Comparison of ENCODE assay signal across 30 mouse cellular contexts in the genomic region with DNA sequence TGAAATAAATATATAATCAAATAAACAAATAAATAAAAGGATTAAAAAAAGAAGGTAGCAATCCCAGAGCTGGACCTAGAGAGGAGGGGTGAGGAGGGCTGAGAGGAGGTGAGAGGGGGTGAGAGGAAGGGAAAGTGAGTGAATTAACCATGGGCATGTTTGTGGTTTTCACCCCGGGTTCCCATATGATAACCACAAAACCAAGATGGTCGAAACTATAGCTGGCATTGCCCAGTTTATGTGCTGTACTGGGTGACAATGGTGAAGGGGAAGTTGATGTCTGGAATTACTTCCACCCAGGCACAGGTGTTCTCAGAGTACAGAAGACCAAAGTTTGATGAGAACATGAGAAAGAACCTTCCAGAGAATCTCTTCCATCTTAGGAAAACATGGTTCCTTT.
"Had no signal": no experiment of that assay in that cellular context is flagged by ENCODE, and none has a peak within 500 bp of the region (broad histone marks: within the 10 kb centered on the region; RNA-seq: fewer than 3 reads in every experiment).

No protein-coding gene starts in this region.

- DNase-seq: gastrocnemius, adult 2 months; gastrocnemius, postnatal 10 days; gastrocnemius, postnatal 25 days; heart, adult 2 months; heart, postnatal 14 days; heart, postnatal 36 days; kidney, adult 11 months; kidney, adult 2 months; kidney, adult 9 months; kidney, postnatal 14 days; kidney, postnatal 36 days; layer of hippocampus, adult 9-11 months; layer of hippocampus, postnatal 36 days; liver; liver, embryonic 13.5 days had no signal

- H3K27me3 ChIP-seq: heart, embryonic 13.5 days; heart, embryonic 15.5 days; hindbrain, embryonic 12.5 days; intestine, embryonic 15.5 days; kidney, embryonic 15.5 days; limb, embryonic 12.5 days; liver, embryonic 13.5 days; liver, embryonic 15.5 days had no signal

- ATAC-seq: hindbrain, embryonic 16.5 days; inflammation-experienced regulatory T-cells, adult 6 months; intestine, embryonic 15.5 days had no signal

- H3K4me2 ChIP-seq: heart, embryonic 11.5 days; heart, embryonic 13.5 days; heart, embryonic 15.5 days; hindbrain, embryonic 12.5 days; hindbrain, embryonic 14.5 days; intestine, embryonic 15.5 days; kidney, embryonic 15.5 days; limb, embryonic 12.5 days; liver, embryonic 11.5 days; liver, embryonic 13.5 days; liver, embryonic 15.5 days had no signal

- H3K4me1 ChIP-seq: hindbrain, embryonic 10.5 days; hindbrain, embryonic 12.5 days; intestine, embryonic 15.5 days; kidney, embryonic 15.5 days; limb, embryonic 10.5 days; limb, embryonic 12.5 days; liver, embryonic 13.5 days; liver, embryonic 15.5 days had no signal

- H3K9ac ChIP-seq: heart, embryonic 13.5 days; heart, embryonic 15.5 days; hindbrain, embryonic 12.5 days; hindbrain, embryonic 14.5 days; intestine, embryonic 15.5 days; kidney, embryonic 15.5 days; limb, embryonic 12.5 days; liver, embryonic 13.5 days; liver, embryonic 15.5 days had no signal

- H3K4me3 ChIP-seq: gastrocnemius, adult 2 months; heart, adult 2 months; heart, embryonic 13.5 days; heart, embryonic 15.5 days; hindbrain, embryonic 10.5 days; hindbrain, embryonic 12.5 days; intestine, embryonic 15.5 days; kidney, embryonic 15.5 days; limb, embryonic 10.5 days; limb, embryonic 12.5 days; liver, embryonic 13.5 days; liver, embryonic 15.5 days had no signal

- H3K36me3 ChIP-seq: intestine, embryonic 15.5 days had no signal

- H3K27ac ChIP-seq: gastrocnemius, adult 2 months; heart, adult 2 months; heart, embryonic 13.5 days; heart, embryonic 15.5 days; hindbrain, embryonic 10.5 days; hindbrain, embryonic 12.5 days; hindbrain, embryonic 14.5 days; intestine, embryonic 15.5 days; kidney, embryonic 15.5 days; kidney, postnatal 0 days; limb, embryonic 10.5 days; limb, embryonic 12.5 days; liver, embryonic 13.5 days; liver, embryonic 15.5 days had no signal

- H3K9me3 ChIP-seq: heart, embryonic 13.5 days; heart, embryonic 15.5 days; hindbrain, embryonic 10.5 days; hindbrain, embryonic 12.5 days; intestine, embryonic 15.5 days; kidney, embryonic 15.5 days; limb, embryonic 10.5 days; limb, embryonic 12.5 days; liver, embryonic 13.5 days; liver, embryonic 15.5 days had no signal
